Mouse (Mus musculus) MEL (cell line): ENCODE results near the gene Erh.

Experiments used
- ELF1 ChIP-seq: IDR thresholded peaks from 2 replicates; pipeline ENCODE4 v1.6.1; 2014; ENCODE audit warnings: low read depth, mild to moderate bottlenecking, inconsistent platforms, low read length, improper control_type of control experiment, moderate library complexity
- EP300 ChIP-seq, 2 experiments: IDR thresholded peaks; 2 replicates each; pipeline ENCODE4 v1.6.1; 2011; ENCODE audit warnings: improper control_type of control experiment in 2 of 2, low read length in 2 of 2, low read depth in 1 of 2, mild to moderate bottlenecking in 1 of 2
- GATA1 ChIP-seq: IDR thresholded peaks from 2 replicates; pipeline ENCODE4 v1.6.1; 2011; ENCODE audit warnings: low read depth, low read length, improper control_type of control experiment
- MAX ChIP-seq: IDR thresholded peaks from 2 replicates; pipeline ENCODE4 v1.6.1; 2011; ENCODE audit warnings: low read length, improper control_type of control experiment
- MEF2A ChIP-seq: IDR thresholded peaks from 2 replicates; pipeline ENCODE4 v1.6.1; 2014; ENCODE audit warnings: low read depth, mild to moderate bottlenecking, inconsistent platforms, low read length, improper control_type of control experiment; ENCODE audit not compliant: poor library complexity, insufficient replicate concordance, severe bottlenecking; ENCODE audit errors: extremely low read depth
- MXI1 ChIP-seq: IDR thresholded peaks from 2 replicates; pipeline ENCODE4 v1.6.1; 2011; ENCODE audit warnings: mild to moderate bottlenecking, low read depth, low read length, improper control_type of control experiment
- RCOR1 ChIP-seq: IDR thresholded peaks from 2 replicates; pipeline ENCODE4 v1.6.1; 2012; ENCODE audit warnings: low read depth, mild to moderate bottlenecking, inconsistent platforms, low read length, improper control_type of control experiment
- ZMIZ1 ChIP-seq: IDR thresholded peaks from 2 replicates; pipeline ENCODE4 v1.6.1; 2012; ENCODE audit warnings: low read depth, mild to moderate bottlenecking, inconsistent platforms, low read length, improper control_type of control experiment, moderate library complexity

GRCm38 (mm10) chr12:80615371-80616257 lies 28.5 kb downstream of the Erh start:
- no peak for TF ChIP-seq GATA1
- no peak for TF ChIP-seq EP300 (IDR thresholded peaks at IDR 0.05; ENCODE audit: low read depth in 1 of 2, low read length in 2 of 2)
- TF ChIP-seq ELF1: no peak
- no peak for TF ChIP-seq ZMIZ1
- no peak for TF ChIP-seq MXI1
- no peak for TF ChIP-seq MAX
- TF ChIP-seq MEF2A: no peak
- no peak for TF ChIP-seq RCOR1
